Mouse (Mus musculus) spleen, adult 10 weeks (tissue): ENCODE measurements around the gene Alx1. TPM values are rescaled to one million over a fixed set of nuclear protein-coding genes. Genes with fewer than 3 reads are reported as not detected.

ENCODE experiments used
- polyA plus RNA-seq: library from polyadenylated mRNA; stranded (reverse); fragments of 350-450 nt; fragmentation: Illumina TruSeq; extraction: RNeasy Lipid Tissue Mini Kit (QIAGEN cat#74804); gene quantifications from one replicate; pipeline ENCODE4 v1.2.3, GENCODE M21; 2015; ENCODE audit warnings: low replicate concordance; ENCODE audit not compliant: insufficient read depth

Alx1 gene
- polyA plus RNA-seq, result not detected

DNA sequence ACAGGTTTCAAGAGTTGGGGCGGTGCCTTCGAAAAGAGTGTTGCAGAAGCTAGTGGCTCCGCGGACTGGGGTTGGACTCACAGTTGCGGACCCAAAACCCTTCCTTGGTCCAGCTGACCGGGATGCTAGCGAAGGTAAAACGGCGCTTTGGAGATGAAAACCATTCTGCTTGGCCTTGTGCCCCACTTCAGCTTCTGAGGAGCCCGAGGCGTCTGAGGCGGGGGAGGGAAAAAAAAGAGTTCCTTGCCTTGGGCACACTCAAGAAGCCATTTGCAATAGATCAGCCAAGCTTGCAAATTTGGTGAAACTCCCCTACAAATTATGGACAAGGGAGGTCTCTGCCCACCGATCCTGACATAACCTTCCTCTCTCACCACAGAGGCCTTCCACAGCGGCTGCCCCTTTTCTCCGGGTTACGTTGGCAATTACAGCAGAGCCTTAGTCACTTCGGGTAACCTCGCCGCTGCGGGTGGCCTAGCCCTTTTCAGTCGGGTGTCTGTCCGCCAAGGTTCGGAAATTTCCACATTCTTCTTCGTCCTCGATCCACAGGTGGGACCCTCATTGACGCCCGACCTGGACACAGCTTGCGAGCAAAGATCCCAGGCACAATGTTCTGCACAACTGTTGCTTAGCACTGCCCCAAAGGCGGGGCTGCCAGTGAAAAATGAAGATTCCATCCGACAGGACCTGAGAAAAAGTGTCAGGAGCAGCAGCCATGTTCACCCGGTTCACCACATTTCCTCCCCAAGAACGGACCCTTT, at the start of gene Alx1:
TSS of gene Alx1 (minus strand) at position 486 of the 761 bp plus-strand sequence.

Other genes starting within 250 kb of the Alx1 start
- gene Lrriq1, start 206.1 kb upstream of the Alx1 start, polyA plus RNA-seq, result not detected